Mouse (Mus musculus) urinary bladder, adult 18-20 months (tissue): ENCODE data around the gene Sec14l1.
"Not testable (repeated sequence)": the region's sequence is repeated elsewhere in the genome, so short reads cannot be mapped to it uniquely, and the experiment has no call there.

Source experiments
- DNase-seq, 2 experiments: peaks; one replicate each; pipeline ENCODE4 v3.0.0; 2022; ENCODE audit warnings: low spot score in 2 of 2, mixed read lengths in 2 of 2

Sec14l1 gene

DNA sequence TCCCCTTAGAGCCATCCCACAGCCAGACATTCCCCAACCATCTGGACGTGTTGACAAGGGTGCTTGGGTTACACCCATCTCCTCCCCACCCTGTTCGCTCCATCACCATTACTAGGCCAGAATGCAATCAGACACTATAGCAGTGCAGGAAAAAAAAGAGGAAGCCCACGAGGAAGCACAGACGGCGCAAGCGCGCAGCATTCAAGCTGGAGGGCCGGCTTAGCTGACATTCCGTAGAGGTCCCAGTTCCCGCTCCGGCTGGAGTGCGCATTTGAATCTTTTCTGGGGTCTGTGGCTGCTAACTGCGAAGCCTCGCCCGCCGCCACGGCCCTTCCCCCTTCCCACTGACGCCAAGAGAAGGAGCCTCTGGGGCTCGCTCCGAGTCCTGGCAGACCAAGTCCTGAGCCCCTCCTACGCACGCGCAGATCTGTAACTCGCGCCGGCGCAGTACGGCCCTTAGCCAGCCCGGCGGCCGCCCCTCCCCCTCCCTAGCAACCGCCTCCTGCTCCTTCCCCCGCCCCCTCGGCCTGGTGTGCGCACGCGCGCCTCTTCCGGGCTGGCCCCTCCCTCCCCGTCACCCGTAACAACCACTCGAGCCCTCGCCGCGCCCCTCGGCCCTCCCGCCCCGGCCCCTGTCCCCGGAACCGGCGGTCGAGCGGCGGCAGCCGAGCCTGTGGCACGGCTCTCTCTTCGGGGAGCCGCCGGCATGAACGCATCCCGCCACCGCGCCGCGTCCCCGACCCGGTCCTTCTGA, at the start of gene Sec14l1:
Sec14l1 (plus strand) TSS at position 577 of the 754 bp plus-strand sequence.
- peak; percentile 99 for DNase-seq

DNA sequence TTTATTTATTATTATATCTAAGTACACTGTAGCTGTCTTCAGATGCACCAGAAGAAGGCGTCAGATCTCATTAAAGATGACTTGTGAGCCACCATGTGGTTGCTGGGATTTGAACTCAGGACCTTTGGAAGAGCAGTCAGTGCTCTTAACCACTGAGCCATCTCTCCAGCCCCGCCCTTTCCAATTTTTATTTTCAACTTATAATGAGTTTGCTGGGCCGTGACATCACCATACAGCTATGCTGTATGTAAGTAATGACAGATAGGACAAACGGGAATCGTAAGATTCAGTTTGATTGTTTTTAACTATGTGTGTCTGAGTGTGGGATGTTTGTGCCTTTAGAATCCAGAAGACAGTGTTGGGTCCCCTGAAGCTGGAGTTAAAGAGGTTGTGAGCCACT, 49.4 kb upstream of the Sec14l1 start:
- not testable (repeated sequence) for DNase-seq

- DNase-seq, result no peak
Measured at GRCm38 (mm10) chr11:117066738-117067137, 48.2 kb upstream of the Sec14l1 start.

DNA sequence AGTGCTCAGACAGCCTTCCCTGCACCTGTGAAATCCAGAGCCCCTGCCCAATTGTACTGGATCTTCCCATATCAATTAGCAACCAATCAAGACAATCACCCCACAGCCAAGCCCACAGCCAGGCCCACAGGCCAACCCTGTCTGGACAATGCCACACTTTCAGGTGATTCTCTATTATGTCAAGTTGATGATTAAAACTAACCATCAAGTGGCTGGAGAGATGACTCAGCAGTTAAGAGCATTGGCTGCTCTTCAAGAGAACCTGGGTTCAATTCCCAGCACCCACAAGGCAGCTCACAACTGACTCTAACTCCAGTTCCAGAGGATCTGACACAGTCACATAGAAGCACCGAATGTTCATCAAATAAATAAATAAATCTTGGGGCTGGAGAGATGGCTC, 46.6 kb upstream of the Sec14l1 start:
- DNase-seq, result no peak

DNA sequence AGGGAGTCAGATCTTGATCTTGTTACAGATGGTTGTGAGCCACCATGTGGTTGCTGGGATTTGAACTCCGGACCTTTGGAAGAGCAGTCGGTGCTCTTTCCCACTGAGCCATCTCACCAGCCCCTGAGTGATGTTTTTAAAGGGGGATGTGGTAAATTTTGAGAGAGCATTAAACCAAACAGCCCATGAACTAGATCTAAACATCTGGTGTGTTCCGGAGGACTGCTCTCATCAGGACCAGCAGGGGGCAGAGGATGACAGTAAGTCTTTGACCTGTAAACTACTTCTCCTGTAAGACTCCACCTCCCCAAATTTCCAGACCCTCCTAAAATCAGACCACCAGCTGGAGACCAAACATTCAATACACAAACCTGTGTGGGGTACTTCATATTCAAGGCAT, 45.9 kb upstream of the Sec14l1 start:
- DNase-seq, result no peak

GRCm38 (mm10) chr11:117070711-117071110, 44.3 kb upstream of the Sec14l1 start:
- no peak for DNase-seq

DNA sequence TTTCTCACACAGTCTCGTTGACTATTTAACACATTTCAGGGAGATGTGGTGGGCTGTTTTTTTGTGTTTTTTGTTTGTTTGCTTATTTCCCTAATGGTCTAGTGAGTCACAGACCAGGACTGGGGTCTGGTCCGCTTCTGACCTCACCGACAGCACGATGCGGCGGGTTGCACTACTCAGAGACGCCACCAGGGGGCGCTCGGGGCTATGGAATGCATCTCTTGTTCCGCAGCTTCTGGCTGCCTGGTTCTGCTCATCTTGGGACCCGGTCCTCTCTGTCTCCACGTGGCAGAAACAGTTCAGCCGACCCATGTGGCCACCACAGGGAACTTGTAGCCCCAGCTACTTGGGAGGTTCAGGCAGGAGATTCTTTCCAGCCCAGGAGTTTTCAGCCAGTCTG, 42.8 kb upstream of the Sec14l1 start:
- DNase-seq, result peak; percentile 60 to 81

DNA sequence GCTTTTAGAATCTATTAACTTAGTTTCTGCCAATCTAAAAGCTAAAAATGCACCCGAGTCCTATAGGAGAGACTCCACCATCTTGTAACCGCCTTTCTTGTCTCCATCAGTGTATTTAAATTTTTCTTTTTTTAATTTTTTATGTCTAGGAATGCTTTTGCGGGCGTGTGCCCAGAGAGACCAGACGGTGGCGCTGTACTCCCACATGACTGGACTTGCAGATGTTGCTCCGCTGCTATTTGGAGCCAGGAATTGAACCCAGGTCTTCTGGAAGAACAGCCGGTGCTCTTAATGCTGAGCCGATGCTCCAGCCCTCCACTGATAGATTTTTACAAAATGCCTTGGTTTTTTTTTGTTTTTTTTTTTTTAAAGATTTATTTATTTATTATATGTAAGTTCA, 41.5 kb upstream of the Sec14l1 start:
- DNase-seq, result no peak

- peak; percentile 76 to 79 for DNase-seq
Measured at GRCm38 (mm10) chr11:117076576-117077196, 38.3 kb upstream of the Sec14l1 start.

- no peak for DNase-seq
Measured at GRCm38 (mm10) chr11:117077227-117077626, 37.7 kb upstream of the Sec14l1 start.

GRCm38 (mm10) chr11:117077902-117078301, 37.1 kb upstream of the Sec14l1 start:
- no peak for DNase-seq

DNA sequence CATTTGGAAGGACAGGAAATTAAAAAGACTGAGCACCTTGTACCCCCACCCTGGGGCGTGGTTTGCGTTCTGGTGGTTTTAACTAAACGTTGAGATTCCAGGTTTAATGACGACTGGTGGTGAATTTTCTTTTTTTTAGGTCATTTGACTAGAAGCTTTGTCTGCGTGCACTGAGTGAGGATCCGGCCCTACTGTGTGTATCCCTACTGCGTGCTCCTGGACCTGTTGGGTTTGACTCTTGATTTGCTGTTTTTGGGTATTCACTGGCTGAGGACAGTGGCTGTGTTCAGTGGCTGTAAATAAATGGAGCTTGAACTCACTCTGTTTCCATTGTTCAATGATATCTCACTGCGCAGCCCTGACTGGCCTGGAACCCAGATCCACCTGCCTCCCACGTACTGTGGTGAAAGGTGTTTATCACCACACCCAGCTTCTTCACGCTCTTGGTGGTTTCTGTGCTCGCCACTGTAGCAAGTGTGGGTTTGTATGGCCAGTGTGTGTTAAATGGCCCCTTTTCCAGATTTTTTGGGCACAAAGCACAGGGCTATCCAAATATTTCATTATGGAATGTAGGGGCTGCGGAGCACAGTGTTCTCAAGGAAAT, 36.2 kb upstream of the Sec14l1 start:
- no peak for DNase-seq

GRCm38 (mm10) chr11:117079651-117080190, 35.2 kb upstream of the Sec14l1 start:
- no peak for DNase-seq

DNA sequence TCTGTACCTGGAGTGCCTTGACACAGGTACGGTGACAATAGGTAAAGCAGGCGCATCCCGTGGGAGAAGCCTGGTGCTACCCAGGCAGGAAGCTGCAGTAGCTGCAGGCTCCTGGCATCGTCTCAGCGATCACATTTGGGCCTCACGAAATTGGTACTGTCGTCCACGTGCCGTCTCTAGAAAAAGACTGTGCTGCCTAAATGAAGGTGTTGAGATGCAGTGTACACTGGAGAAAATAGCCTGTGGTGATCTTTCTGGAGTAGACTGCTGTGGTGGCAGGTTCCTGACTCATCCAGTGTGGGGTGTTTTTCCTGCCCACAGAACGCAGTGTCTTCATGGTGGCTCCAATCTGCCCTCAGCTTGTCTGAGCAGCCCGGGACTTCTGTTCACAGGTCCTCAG, 34.8 kb upstream of the Sec14l1 start:
- DNase-seq, result no peak

DNA sequence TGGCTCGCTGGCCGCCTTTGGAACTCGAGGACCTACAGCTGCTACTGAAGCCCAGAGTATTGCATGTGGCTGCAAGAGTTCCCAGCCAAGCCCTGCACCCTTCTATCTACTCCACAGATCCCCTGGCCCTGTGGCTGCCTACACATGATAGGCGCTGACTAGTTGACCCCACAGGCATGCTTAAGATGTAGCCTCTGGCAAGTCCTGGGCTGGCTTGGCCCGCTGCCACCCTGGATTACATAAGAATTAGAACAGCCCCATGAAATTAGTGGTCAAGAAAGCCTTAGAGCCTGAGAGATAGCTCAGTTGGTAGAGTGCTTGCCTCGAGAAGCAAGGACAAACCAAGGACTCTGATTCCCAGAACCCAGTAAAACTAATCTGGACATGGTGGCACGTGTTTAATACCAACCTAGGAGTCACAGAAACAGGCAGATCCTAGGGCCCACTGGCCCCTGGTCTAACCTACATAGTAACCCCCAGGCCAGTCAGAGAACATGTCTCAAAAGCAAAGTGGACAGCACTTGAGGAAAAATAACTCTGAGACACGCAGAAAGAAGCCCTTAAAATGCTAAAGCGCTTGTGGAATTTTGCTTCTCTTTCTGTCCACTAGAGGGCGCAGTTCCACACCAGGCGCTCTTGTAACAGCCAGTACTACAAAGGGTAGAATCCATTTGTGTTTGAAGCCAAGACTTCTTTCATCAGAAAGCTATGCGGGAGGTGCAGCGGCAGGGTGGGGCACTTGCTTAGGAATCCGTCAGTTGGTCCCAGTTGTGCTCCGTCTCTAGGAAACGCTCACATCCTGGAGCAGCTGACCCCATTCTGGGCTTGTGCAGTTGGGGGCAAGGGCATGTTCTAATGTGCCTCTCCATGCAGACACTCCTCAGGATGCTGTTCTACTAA, 33.6 kb upstream of the Sec14l1 start:
- DNase-seq, result peak; percentile 39 to 81

GRCm38 (mm10) chr11:117082353-117082934, 32.5 kb upstream of the Sec14l1 start:
- no peak for DNase-seq

- DNase-seq, result peak in 1 of 2 experiments; percentile 63
Measured at GRCm38 (mm10) chr11:117083052-117083881, 31.7 kb upstream of the Sec14l1 start.

DNA sequence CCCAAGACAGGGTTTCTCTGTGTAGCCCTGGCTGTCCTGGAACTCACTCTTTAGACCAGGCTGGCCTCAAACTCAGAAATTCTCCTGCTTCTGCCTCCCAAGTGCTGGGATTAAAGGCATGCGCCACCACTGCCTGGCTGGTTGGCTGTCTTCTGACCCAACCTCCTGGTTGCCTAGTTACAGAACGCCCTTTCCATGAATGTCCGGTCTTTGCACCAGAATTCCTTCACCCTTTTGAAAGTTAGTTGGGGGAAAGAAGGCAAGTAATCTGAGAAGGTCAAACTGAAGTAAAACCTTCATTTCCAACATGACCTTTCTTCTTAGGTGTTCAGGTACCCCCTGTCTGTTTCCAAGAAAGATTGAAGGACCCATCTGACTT, 31.1 kb upstream of the Sec14l1 start:
- not testable (repeated sequence) for DNase-seq

- no peak for DNase-seq
Measured at GRCm38 (mm10) chr11:117086215-117086614, 28.8 kb upstream of the Sec14l1 start.

DNA sequence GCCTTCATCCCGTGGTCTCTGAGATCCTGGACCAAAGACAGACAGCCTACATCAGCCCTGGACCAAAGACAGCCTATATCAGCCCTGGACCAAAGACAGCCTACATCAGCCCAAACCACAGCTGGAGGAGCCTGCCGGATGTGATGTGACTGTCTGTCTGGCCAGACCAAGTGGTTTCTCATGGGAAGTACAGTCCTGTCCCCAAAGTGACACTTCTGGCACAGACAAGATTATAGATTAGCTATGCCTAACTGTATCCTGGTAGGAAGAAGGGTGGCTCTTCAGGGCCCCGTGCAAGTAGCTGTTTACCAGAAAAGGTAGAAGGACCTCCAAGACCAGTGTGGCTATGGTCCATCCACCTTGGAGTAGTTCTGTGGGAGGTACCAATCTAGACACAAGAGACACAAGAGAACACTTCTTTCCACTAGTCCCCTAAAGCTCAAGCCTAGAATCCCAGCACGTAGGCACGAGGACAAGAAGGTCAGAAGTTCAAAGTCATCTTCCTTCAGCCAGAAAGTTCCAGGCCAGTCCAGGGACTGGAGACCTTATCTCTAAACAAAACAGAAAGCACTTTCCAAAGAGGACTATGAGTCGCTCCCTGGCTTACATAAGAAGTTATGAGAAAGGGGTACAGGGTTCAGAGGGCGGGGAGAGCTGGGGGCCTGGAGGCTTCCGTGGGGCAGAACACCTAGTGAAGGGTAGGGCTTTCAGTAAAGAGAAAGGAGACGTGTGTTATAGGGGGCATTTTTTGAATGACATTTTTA, 27.8 kb upstream of the Sec14l1 start:
- DNase-seq, result no peak
